Mouse (Mus musculus) C2C12 (cell line): ENCODE results near the gene Olfr1174-ps. TPM values are rescaled to one million over a fixed set of nuclear protein-coding genes. Genes with fewer than 3 reads are reported as not detected.

ENCODE experiments used
- H3K27me3 ChIP-seq: one replicate; pipeline ENCODE4 v1.6.1; 2011; ENCODE audit not compliant: control insufficient read depth, insufficient read depth, insufficient read length
- H3K36me3 ChIP-seq: one replicate; pipeline ENCODE4 v1.6.1; 2011; ENCODE audit not compliant: control insufficient read depth, insufficient read depth
- H3K4me3 ChIP-seq: one replicate; pipeline ENCODE4 v1.5.1; 2011; ENCODE audit warnings: mild to moderate bottlenecking, control low read depth; ENCODE audit not compliant: poor library complexity, insufficient read depth, severe bottlenecking
- H3K79me2 ChIP-seq: one replicate; pipeline ENCODE4 v1.6.1; 2011; ENCODE audit not compliant: control insufficient read depth, insufficient read depth
- H3K79me3 ChIP-seq: one replicate; pipeline ENCODE4 v1.6.1; 2011; ENCODE audit warnings: low read depth, control low read depth
- H3ac ChIP-seq: one replicate; pipeline ENCODE3; 2011; ENCODE audit warnings: low read depth; ENCODE audit not compliant: control insufficient read depth, insufficient read length
- CEBPB ChIP-seq: IDR thresholded peaks from one replicate; pipeline ENCODE4 v1.6.1; 2011; ENCODE audit warnings: low read depth, mild to moderate bottlenecking, control low read depth, moderate library complexity
- CTCF ChIP-seq: IDR thresholded peaks from one replicate; pipeline ENCODE4 v1.5.1; 2011; ENCODE audit not compliant: control insufficient read depth, insufficient read depth, insufficient read length
- FOSL1 ChIP-seq: IDR thresholded peaks from one replicate; pipeline ENCODE4 v1.8.0; 2011; ENCODE audit warnings: mild to moderate bottlenecking, low read length; ENCODE audit not compliant: poor library complexity, insufficient read depth, severe bottlenecking
- MAX ChIP-seq: IDR thresholded peaks from one replicate; pipeline ENCODE4 v1.6.1; 2011; ENCODE audit warnings: mild to moderate bottlenecking, control low read depth
- MYOD1 ChIP-seq: IDR thresholded peaks from one replicate; pipeline ENCODE4 v1.6.1; 2011; ENCODE audit warnings: low read depth; ENCODE audit not compliant: control insufficient read depth, insufficient read length
- MYOG ChIP-seq: IDR thresholded peaks from one replicate; pipeline ENCODE4 v1.6.1; 2011; ENCODE audit not compliant: control insufficient read depth, insufficient read length; ENCODE audit errors: extremely low read depth
- USF1 ChIP-seq: IDR thresholded peaks from one replicate; pipeline ENCODE4 v1.6.1; 2011; ENCODE audit warnings: low read depth, mild to moderate bottlenecking, control low read depth, moderate library complexity
- long read RNA-seq, 2 experiments: library from polyadenylated mRNA; unstranded; transcript quantifications; one replicate each; pipeline ENCODE4 v2.0.0; 2019 to 2020
- polyA plus RNA-seq: library from polyadenylated mRNA; unstranded; fragments of >200 nt; fragmentation: generic; extraction: Trizol; gene quantifications from one replicate; pipeline ENCODE4 v1.2.1, GENCODE M21; 2012; ENCODE audit warnings: missing spikeins

Gene Olfr1174-ps
- polyA plus RNA-seq = not detected
- long read RNA-seq, experiment 1 = 0 reads
- long read RNA-seq, experiment 2 = 0 reads

DNA sequence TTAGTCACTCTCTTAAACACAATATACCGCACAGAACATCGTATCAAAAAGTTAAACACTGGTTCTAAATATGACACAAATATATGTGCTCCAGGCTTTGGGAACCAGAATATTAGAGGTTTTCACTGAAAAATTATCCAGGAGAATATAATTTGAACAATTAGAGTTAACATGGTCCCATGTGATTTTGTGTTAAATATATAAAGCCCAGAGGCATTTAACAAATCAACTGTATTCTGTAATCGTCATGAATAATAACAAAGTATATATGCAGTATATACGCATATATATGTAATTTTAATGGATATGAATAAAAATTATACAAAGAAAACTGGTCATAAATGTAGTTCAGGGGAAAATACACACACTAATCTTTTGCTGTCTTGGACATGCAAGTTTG is at the start of gene Olfr1174-ps:
TSS of gene Olfr1174-ps (minus strand) at position 101 of the 400 bp plus-strand sequence.
- TF ChIP-seq CEBPB (no peak), FOSL1 (no peak), MYOG (no peak), MYOD1 (no peak), USF1 (no peak), CTCF (no peak)
- H3K36me3 ChIP-seq = no peaks in the 10 kb centered on the region
- H3ac ChIP-seq = no peak within 1 kb of the TSS
- no peak within 1 kb of the TSS for H3K4me3 ChIP-seq
- H3K79me3 ChIP-seq = no peaks in the 10 kb centered on the region
- H3K79me2 ChIP-seq = no peaks in the 10 kb centered on the region
- no peaks in the 10 kb centered on the region for H3K27me3 ChIP-seq

GRCm38 (mm10) chr2:88356304-88356703 is 41.4 kb upstream of the Olfr1174-ps start:
- TF ChIP-seq FOSL1 (no peak), MAX (no peak), CEBPB (no peak), USF1 (no peak), MYOD1 (no peak), MYOG (no peak), CTCF (no peak)
- H3K79me3 ChIP-seq = no peaks in the 10 kb centered on the region
- H3ac ChIP-seq = no peak overlapping the region
- H3K79me2 ChIP-seq = no peaks in the 10 kb centered on the region
- H3K4me3 ChIP-seq = no peak overlapping the region
- H3K27me3 ChIP-seq = no peaks in the 10 kb centered on the region
- H3K36me3 ChIP-seq = no peaks in the 10 kb centered on the region

DNA sequence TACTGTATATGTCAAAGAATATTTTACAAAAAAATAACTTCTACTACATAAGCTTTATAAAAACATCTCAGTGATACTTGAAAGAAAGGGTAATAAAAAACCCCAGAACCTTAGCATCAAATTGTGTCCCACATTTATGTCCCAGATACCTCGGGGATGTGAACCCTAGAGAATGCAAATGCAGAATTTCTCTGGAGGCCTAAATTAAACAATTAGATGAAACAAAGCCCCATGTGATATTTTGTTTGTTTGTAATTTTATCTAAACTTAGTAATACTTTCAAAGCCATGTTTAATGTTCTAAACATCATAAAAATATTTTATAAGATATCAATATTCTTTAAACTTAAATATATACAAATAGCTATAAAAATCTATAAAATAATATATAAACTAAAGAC is 31.5 kb upstream of the Olfr1174-ps start, which contains the start of gene Olfr1177-ps:
TSS of gene Olfr1177-ps (minus strand) at position 101 of the 400 bp plus-strand sequence.
- no peak within 1 kb of the TSS for H3ac ChIP-seq
- no peaks in the 10 kb centered on the region for H3K79me3 ChIP-seq
- no peaks in the 10 kb centered on the region for H3K36me3 ChIP-seq
- no peaks in the 10 kb centered on the region for H3K27me3 ChIP-seq
- no peak for TF ChIP-seq CTCF
- TF ChIP-seq MYOG = no peak
- no peak for TF ChIP-seq FOSL1
- no peak for TF ChIP-seq MAX
- TF ChIP-seq USF1 = no peak
- no peak for TF ChIP-seq MYOD1
- H3K79me2 ChIP-seq = no peaks in the 10 kb centered on the region
- no peak within 1 kb of the TSS for H3K4me3 ChIP-seq

DNA sequence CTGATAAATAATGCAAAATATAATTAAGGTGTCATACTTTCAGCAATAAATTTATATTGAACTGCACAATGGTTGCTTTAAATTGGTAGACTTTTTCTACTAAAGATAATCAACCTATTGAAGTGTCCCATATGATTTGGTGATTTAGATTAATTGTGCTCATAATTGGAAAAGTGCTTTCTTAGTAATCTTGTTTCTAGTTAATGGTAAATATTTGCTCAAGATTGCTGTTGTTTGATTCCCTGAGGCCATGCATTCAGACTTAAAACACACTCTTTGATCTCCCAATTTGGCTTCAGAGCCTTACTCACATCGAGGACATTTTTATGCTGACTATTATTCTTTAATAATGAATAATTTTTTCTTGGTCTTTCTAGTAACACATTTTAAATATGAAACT is 21.5 kb upstream of the Olfr1174-ps start, which contains the start of gene Olfr1176:
TSS of gene Olfr1176 (plus strand) at position 301 of the 400 bp plus-strand sequence.
- Histone ChIP-seq H3K36me3 (no peaks in the 10 kb centered on the region), H3ac (no peak within 1 kb of the TSS), H3K27me3 (no peaks in the 10 kb centered on the region), H3K79me3 (no peaks in the 10 kb centered on the region), H3K79me2 (no peaks in the 10 kb centered on the region), H3K4me3 (no peak within 1 kb of the TSS)
- TF ChIP-seq USF1 (no peak), CEBPB (no peak), MAX (no peak), CTCF (no peak), MYOG (no peak), MYOD1 (no peak), FOSL1 (no peak)

GRCm38 (mm10) chr2:88327115-88327514 is 12.2 kb upstream of the Olfr1174-ps start, which contains the start of gene Olfr1175-ps:
TSS of gene Olfr1175-ps (minus strand) at chr2:88327215.
- H3K27me3 ChIP-seq = no peaks in the 10 kb centered on the region
- H3K79me2 ChIP-seq = no peaks in the 10 kb centered on the region
- no peak within 1 kb of the TSS for H3ac ChIP-seq
- H3K79me3 ChIP-seq = no peaks in the 10 kb centered on the region
- TF ChIP-seq CTCF = no peak
- no peak for TF ChIP-seq MYOG
- TF ChIP-seq MYOD1 = no peak
- TF ChIP-seq USF1 = no peak
- no peak for TF ChIP-seq MAX
- TF ChIP-seq CEBPB = no peak
- no peak for TF ChIP-seq FOSL1
- H3K36me3 ChIP-seq = no peaks in the 10 kb centered on the region
- no peak within 1 kb of the TSS for H3K4me3 ChIP-seq

DNA sequence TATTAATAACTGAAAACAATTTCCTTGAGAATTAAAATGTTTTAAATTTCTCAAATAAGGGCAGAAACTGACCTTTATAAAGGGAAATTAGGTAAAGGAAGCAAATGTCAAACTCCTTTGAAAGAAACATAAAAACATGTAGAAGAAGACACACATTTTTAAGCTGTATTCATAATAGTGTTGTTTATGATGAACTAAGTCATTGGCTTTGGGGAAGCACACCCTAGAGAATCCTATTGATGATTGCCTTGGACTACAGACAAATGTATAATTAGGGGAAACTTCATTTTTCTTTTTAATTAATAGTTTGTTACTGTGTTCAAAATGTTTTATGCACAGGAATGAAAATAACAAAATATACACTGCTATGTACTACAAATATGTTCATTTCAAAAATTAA is 35.2 kb downstream of the Olfr1174-ps start, which contains the start of gene Olfr1173:
TSS of gene Olfr1173 (minus strand) at position 101 of the 400 bp plus-strand sequence.
- Histone ChIP-seq H3ac (no peak within 1 kb of the TSS), H3K4me3 (no peak within 1 kb of the TSS), H3K27me3 (no peaks in the 10 kb centered on the region), H3K79me2 (no peaks in the 10 kb centered on the region), H3K36me3 (no peaks in the 10 kb centered on the region), H3K79me3 (no peaks in the 10 kb centered on the region)
- TF ChIP-seq MAX (no peak), USF1 (no peak), CEBPB (no peak), CTCF (no peak), MYOD1 (no peak), FOSL1 (no peak), MYOG (no peak)

Other genes with a start within 250 kb of the Olfr1174-ps start
- gene Olfr1163, start 243.3 kb downstream of the Olfr1174-ps start, polyA plus RNA-seq = not detected
- not detected for gene Olfr1164, start 221.2 kb downstream of the Olfr1174-ps start, polyA plus RNA-seq
- gene Olfr1166, start 186.9 kb downstream of the Olfr1174-ps start, polyA plus RNA-seq = not detected
- gene Olfr1167, start 159.9 kb downstream of the Olfr1174-ps start, polyA plus RNA-seq = not detected
- not detected for gene Olfr1168, start 133.3 kb downstream of the Olfr1174-ps start, polyA plus RNA-seq
- gene Olfr1170, start 86.8 kb downstream of the Olfr1174-ps start, polyA plus RNA-seq = not detected
- gene Olfr1173, start 35.3 kb downstream of the Olfr1174-ps start, polyA plus RNA-seq = not detected
- not detected for gene Olfr1175-ps, start 12.1 kb upstream of the Olfr1174-ps start, polyA plus RNA-seq
- gene Olfr1176, start 21.6 kb upstream of the Olfr1174-ps start, polyA plus RNA-seq = not detected
- not detected for gene Olfr1177-ps, start 31.4 kb upstream of the Olfr1174-ps start, polyA plus RNA-seq
- gene Olfr1178, start 71.9 kb upstream of the Olfr1174-ps start, polyA plus RNA-seq = not detected
- gene Olfr1179, start 91.3 kb upstream of the Olfr1174-ps start, polyA plus RNA-seq = not detected
- gene Olfr1180, start 104.0 kb upstream of the Olfr1174-ps start, polyA plus RNA-seq = not detected
- gene Olfr1181, start 111.0 kb upstream of the Olfr1174-ps start, polyA plus RNA-seq = not detected
- not detected for gene Gm13757, start 134.0 kb upstream of the Olfr1174-ps start, polyA plus RNA-seq
- gene Olfr1183, start 139.7 kb upstream of the Olfr1174-ps start, polyA plus RNA-seq = not detected
- gene Olfr1184, start 168.5 kb upstream of the Olfr1174-ps start, polyA plus RNA-seq = not detected
- gene Olfr1185-ps1, start 178.2 kb upstream of the Olfr1174-ps start, polyA plus RNA-seq = not detected
- gene Olfr1186, start 203.4 kb upstream of the Olfr1174-ps start, polyA plus RNA-seq = not detected
- gene Olfr1188, start 241.8 kb upstream of the Olfr1174-ps start, polyA plus RNA-seq = not detected